Mouse (Mus musculus) kidney, adult 9 months (tissue): Measurements from ENCODE around the gene N4bp2l2.

Experiments
- DNase-seq: peaks from one replicate; pipeline ENCODE4 v3.0.0; 2022

The N4bp2l2 gene

GRCm38 (mm10) chr5:150641440-150641839 lies 24.5 kb downstream of the N4bp2l2 start:
- no peak for DNase-seq

DNA sequence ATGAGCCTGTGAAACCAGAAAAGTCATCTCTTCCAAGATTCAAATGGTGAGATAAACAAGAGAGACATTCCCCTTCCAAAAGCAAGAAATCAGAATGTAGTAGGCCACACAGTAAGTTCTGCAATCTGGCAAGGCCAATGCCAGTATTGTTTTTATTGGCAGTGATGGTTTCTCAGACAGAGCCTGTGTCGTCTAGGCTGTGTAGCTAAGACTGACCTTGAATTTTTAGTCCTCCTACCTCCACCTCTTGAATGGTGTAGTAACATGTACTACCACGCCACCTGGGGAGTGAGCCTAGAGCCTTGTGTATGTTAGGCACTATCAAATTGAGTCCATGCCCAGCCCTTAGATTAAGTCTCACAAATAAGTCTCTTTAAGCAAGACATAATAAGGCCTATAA lies 36.3 kb downstream of the N4bp2l2 start:
- no peak for DNase-seq

GRCm38 (mm10) chr5:150629272-150629671 lies 36.7 kb downstream of the N4bp2l2 start:
- no peak for DNase-seq

DNA sequence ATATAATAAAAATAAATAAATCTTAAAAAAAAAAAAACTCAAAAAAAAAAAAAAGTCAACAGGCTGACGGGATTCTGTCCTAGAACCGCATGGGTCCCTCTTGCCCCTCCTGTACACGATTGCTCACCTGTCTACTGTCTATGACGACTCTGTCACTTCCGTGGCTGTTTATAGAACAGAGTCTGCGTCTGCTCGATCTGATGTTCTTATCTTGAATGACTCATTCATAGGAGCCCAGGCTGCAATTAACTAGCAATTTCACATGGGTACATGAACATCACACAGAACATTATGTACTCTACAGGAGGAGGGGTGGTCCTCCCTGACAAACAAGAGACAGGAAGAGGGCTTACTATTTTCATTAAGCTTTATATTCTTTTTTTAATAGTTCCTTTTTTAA lies 40.5 kb downstream of the N4bp2l2 start:
- no peak for DNase-seq

DNA sequence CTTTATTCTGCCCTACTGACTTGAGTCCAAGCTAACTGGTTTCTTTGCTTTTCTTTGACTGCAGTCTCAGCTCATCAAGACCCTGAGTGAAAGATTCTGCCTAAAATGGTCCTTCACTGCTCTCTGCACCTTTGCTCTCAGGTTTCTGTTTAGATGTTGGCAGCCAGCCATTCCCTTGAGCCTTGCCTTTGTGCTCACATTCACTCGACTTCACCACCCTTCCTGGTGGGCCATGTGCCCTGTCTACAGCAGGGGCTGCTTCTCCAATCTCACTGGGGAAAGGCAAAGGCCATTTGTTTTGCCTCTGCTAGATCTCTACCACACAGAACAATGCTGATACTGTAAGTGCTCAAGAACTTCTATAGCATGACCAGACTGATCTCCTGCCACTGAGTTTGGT lies 43.2 kb downstream of the N4bp2l2 start:
- peak; percentile 45 for DNase-seq

DNA sequence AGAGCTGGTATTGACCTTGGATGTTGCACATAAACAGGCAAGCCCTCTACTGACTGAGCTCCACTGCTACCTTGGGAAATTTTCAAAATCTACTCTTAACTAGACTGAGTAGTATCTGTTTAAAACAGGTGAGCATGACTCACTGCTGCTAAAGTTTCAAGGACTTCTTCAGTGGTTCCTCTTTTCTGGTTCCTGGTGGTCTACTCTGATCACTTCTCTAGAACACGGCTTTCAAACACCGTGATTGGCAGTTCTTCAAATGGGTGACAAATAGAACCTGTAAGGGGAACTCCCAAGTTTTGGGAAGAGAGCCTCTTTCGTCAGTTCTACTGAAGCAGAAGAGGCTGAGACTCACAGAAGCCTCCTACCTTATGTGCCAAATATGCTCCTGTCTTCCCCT lies 44.4 kb downstream of the N4bp2l2 start:
- no peak for DNase-seq

DNA sequence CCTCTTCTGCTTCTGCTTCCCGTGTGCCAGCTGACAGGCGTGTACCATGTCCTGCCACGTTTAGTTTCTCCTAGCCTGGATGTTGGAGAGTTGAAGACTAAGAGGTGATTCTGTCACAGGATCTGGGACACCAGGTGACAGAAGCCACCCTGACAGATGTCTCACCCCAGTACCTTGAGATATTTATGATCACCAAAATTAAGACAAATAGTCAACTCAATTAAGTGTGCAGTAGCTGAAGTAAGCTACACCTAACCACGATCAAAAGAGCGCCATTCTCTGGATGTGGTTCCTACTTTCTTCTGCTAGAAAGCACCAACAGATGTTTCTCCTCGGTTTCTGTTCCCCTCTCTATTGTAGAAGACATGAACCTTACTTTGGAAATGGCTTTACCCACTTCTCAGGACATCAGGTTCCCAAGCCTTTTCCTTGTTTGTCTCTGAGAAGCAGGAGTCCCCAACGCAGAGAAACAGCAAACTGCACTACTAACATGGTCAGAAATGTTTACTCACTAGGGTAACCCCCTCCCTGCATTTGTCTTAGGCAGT lies 45.3 kb downstream of the N4bp2l2 start:
- DNase-seq: no peak

DNA sequence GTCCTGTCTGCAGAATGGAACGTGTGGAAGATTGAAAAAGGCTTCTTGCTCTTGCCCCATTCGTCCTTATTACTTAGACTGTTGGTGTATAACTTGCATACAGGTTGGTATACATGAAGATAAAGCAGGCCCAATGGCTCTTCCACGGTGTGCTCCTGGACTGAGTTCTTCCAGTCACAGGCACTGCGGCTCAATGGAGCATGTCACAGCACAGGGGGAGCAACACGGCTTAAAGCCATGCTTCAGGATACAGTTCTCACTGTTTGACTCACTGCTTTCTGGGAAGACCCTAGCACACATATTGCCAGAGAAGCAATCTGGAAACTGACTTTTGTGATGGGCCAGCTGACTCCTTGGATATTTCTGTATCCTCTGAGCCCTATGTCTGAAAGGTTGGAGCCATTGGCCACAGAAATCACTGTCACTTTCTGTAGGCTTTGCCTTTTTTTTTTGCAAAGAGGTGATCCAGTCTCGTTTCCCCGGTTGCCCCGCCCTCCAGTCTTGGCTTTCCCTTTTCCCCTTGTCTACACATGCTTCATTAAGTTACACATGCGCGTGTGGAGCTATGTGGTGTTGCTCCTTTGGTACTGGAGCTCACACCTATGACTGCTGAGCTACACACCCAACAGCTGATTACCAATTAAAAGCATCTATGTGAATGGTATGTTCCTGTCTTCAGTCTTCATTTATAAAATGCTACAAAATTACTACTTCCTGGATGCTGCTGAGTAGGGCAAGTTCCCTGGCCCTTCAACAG lies 47.2 kb downstream of the N4bp2l2 start:
- DNase-seq: no peak

- no peak for DNase-seq
Measured at GRCm38 (mm10) chr5:150616731-150617130, 49.3 kb downstream of the N4bp2l2 start.

DNA sequence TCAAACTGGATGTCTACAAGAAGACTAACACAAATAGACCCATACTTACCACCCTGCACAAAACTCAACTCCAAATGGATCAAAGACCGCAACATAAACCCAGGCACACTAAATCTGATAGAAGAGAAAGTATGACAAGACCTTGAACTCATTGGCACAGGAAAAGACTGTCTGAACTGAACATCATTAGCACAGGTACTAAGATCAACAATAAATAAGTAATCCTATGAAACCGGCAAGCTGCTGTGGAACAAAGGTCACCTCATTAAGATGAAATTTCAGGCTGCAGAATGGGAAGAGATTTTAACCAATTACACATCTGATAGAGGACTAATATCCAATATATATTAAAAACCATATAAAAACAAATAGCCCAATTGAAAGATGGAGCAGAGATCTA lies 49.8 kb downstream of the N4bp2l2 start:
- DNase-seq: peak; percentile 56

DNA sequence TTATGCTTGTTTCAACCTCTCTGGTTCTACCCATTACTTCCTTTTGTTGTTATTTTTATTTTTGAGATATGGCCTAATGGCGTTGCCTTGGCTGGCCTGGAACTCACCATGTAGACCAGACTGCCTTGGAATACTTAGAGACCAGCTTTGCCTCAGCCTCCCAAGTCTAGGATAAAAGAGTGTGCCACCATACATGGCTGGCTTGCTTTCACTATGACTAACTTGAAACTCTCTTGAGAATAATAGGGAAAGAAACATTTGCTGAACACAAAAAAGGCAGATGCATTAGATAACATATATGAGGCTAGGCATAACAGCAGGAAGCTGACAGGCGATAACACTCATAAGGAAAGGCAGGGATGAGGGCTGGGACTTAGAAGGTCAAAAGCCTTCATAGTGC lies 51.9 kb downstream of the N4bp2l2 start:
- DNase-seq: no peak

- DNase-seq: no peak
Measured at GRCm38 (mm10) chr5:150611697-150612096, 54.3 kb downstream of the N4bp2l2 start.

DNA sequence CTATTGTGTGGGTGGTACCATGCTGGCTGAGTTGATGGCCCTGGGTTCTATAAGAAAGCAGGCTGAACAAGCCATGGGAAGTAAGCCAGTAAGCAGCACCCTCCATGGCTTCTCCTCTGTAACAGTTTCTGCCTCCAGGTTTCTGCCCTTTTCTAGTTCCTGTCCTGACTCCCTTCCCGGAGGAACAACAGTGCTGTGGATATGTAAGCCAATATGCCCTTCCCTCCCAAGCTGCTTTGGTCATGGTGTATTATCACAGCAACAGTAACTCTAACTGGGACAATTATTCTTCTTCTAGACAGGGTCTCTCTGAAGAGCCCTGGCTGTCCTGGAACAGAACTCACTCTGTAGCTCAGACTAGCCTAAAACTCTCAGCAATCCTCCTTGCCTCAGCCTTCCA lies 54.8 kb downstream of the N4bp2l2 start:
- no peak for DNase-seq

GRCm38 (mm10) chr5:150607631-150608030 lies 58.4 kb downstream of the N4bp2l2 start:
- DNase-seq: no peak

GRCm38 (mm10) chr5:150606131-150606530 lies 59.9 kb downstream of the N4bp2l2 start:
- DNase-seq: no peak

GRCm38 (mm10) chr5:150601441-150602230 lies 64.3 kb downstream of the N4bp2l2 start:
- DNase-seq: no peak

- DNase-seq: no peak
Measured at GRCm38 (mm10) chr5:150600554-150601440, 65.2 kb downstream of the N4bp2l2 start.

- DNase-seq: no peak
Measured at GRCm38 (mm10) chr5:150599301-150600294, 66.4 kb downstream of the N4bp2l2 start.

GRCm38 (mm10) chr5:150598202-150599119 lies 67.5 kb downstream of the N4bp2l2 start:
- peak; percentile 49 for DNase-seq

DNA sequence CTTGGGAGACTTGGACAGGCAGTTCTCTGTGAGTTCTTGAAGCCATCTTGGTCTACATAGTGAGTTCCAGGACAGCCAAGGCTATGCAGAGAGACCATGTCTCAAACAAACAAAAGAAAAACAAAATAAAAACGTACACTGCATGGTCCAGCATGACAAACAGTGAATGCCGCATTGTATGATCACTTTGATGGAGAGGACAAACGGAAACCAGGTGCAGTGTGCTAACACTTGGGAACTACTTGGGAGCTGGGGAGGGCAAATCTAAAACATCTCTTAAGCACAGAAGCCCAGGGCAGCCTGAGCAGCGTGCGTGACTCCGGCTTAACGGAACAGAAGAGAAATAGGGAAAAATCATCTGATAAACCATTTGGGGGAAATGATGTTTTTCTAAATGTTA lies 68.9 kb downstream of the N4bp2l2 start, which contains the start of gene N4bp2l1:
TSS of gene N4bp2l1 (minus strand) at position 101 of the 400 bp plus-strand sequence.
- no peak for DNase-seq
